Mouse (Mus musculus) midbrain, embryonic 14.5 days (tissue): ENCODE measurements at regions not wholly inside any gene's neighbourhood (a gene's known extent, or its start where the extent isn't known, plus 50 kb on each side); places are given as distances from the start of the nearest gene placed in this dataset.

Experiments
- ATAC-seq: fragments of 200-750 bp; cut with Nextera tagmentation; 2 replicates; pipeline ENCODE4 v1.8.0; 2017; ENCODE audit warnings: moderate number of reproducible peaks, moderate library complexity; ENCODE audit not compliant: low FRiP score, low TSS enrichment
- DNase-seq: peaks from one replicate; pipeline ENCODE4 v3.0.0-alpha.2; 2015
- H3K27ac ChIP-seq: fragments of 300-500 bp; sonication (generic); replicated peaks from 2 replicates; pipeline ENCODE4 v1.5.1; 2014; ENCODE audit warnings: mild to moderate bottlenecking, low read depth, low read length, moderate library complexity
- H3K27me3 ChIP-seq: fragments of 300-500 bp; sonication (generic); 2 replicates; pipeline ENCODE4 v1.6.1; 2014; ENCODE audit warnings: low read length, control low read depth, mixed read lengths; ENCODE audit not compliant: control insufficient read depth, insufficient read depth
- H3K36me3 ChIP-seq: fragments of 300-500 bp; sonication (generic); 2 replicates; pipeline ENCODE4 v1.6.1; 2014; ENCODE audit warnings: low read length, control low read depth; ENCODE audit not compliant: control insufficient read depth, insufficient read depth
- H3K4me1 ChIP-seq: fragments of 300-500 bp; sonication (generic); 2 replicates; pipeline ENCODE4 v1.6.1; 2014; ENCODE audit warnings: mild to moderate bottlenecking, antibody characterized with exemption, low read length, control low read depth; ENCODE audit not compliant: control insufficient read depth, insufficient read depth
- H3K4me2 ChIP-seq: fragments of 300-500 bp; sonication (generic); 2 replicates; pipeline ENCODE4 v1.6.1; 2014; ENCODE audit warnings: mild to moderate bottlenecking, low read length, moderate library complexity
- H3K4me3 ChIP-seq: fragments of 300-500 bp; sonication (generic); replicated peaks from 2 replicates; pipeline ENCODE4 v1.5.1; 2014; ENCODE audit warnings: low read depth, low read length
- H3K9ac ChIP-seq: fragments of 300-500 bp; sonication (generic); replicated peaks from 2 replicates; pipeline ENCODE4 v1.6.1; 2014; ENCODE audit warnings: mild to moderate bottlenecking, low read length, moderate library complexity
- H3K9me3 ChIP-seq: fragments of 300-500 bp; sonication (generic); 2 replicates; pipeline ENCODE4 v1.6.1; 2016; ENCODE audit warnings: low read length, control low read depth, mixed read lengths; ENCODE audit not compliant: control insufficient read depth
- WGBS: fragments of 180-500 bp; shearing (Covaris S2); extraction: QIAGEN DNeasy Blood & Tissue Kit; methylation state at CpG from one replicate; pipeline ENCODE4 v1.1.7; 2014; 5-methylcytosine and 5-hydroxymethylcytosine counted together

DNA sequence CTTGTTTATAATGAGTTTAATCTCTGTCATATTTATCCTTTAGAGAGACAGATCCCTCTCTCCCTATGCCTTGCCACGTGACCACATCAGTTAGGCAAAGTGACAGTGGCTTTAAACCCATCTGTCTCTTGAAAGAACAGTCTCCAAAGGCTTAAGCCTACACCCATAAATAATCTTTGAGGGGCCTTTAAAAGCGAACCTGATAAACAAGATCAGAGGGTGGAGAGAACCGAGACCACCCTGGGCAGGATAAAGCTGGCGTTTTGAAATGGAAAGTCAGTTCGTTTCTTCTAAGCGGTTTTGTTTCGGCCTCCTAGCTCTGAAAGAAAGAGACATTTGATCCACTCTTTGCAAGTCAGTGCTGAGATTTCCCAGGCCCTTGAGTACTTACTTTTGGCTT, 149.5 kb downstream of the Ackr3 start:
- Histone ChIP-seq H3K4me2 (no peak overlapping the region), H3K36me3 (no peaks in the 10 kb centered on the region), H3K27ac (no peak overlapping the region), H3K9ac (no peak overlapping the region), H3K4me3 (no peak overlapping the region), H3K9me3 (no peaks in the 10 kb centered on the region), H3K4me1 (peaks cover 10% of the 10 kb centered on the region; the same call in 1 of the 2 replicates), H3K27me3 (no peaks in the 10 kb centered on the region)
- peak; percentile 49 for DNase-seq
- peak; percentile 48; the same call in 1 of the 2 replicates for ATAC-seq
- 5% methylated on average over 7 of the region's 7 CpGs for WGBS

- H3K36me3 ChIP-seq, result no peaks in the 10 kb centered on the region
- H3K4me2 ChIP-seq, result no peak overlapping the region
- no peaks in the 10 kb centered on the region for H3K9me3 ChIP-seq
- no peak overlapping the region for H3K27ac ChIP-seq
- H3K27me3 ChIP-seq, result no peaks in the 10 kb centered on the region
- DNase-seq (no peak), ATAC-seq (no peak)
- no peak overlapping the region for H3K4me3 ChIP-seq
- peaks cover 10% of the 10 kb centered on the region; the same call in 1 of the 2 replicates for H3K4me1 ChIP-seq
- WGBS, result 86% methylated on average over 3 of the region's 3 CpGs
- no peak overlapping the region for H3K9ac ChIP-seq
These were observed 152.8 kb downstream of the Ackr3 start for GRCm38 (mm10) chr1:90356567-90356966.

DNA sequence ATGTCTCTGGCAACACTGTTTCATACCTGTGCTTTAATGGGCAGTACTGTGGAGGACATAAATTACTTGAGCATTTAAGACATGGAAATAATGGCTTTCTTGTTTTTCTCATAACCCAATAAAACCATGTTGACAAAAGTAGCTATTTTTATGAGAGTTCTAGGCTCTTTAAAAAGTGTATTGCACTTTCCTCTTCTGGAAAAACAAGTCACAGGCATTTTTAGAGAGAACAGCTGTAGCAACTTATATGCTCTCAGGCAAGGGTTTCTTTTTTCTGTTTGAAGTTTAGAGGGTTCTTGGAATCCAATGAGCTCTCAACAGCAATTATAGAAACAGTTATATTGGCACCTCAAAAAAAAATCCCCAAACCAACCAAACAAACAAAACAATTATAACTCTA, 153.6 kb downstream of the Ackr3 start:
- H3K27ac ChIP-seq, result no peak overlapping the region
- H3K4me3 ChIP-seq, result no peak overlapping the region
- no peak overlapping the region for H3K9ac ChIP-seq
- DNase-seq (no peak), ATAC-seq (no peak)
- no peaks in the 10 kb centered on the region for H3K9me3 ChIP-seq
- no peaks in the 10 kb centered on the region for H3K27me3 ChIP-seq
- H3K4me2 ChIP-seq, result no peak overlapping the region
- H3K4me1 ChIP-seq, result peaks cover 10% of the 10 kb centered on the region; the same call in 1 of the 2 replicates
- no peaks in the 10 kb centered on the region for H3K36me3 ChIP-seq

DNA sequence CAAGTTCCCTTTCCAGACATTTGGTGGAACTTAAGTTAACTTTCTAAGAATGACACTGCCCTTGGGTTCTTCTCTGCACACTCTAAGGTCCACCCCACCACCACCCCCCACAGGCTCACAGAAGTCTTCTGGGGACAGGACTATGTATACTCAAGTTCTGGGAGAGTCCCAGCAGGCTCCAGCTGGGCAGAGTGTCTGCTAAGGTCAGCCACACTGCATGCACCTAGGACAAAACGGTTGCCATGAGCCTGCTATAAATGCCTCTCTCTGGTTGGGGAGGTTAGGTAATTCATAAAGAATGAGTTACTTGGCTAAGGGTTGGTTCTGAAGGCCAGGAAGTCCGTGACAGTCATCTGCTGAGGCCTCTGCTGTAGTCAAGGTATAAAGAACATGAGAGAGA, 155.2 kb downstream of the Ackr3 start:
- Histone ChIP-seq H3K4me1 (no peaks in the 10 kb centered on the region), H3K4me3 (no peak overlapping the region), H3K27me3 (no peaks in the 10 kb centered on the region), H3K4me2 (no peak overlapping the region), H3K27ac (no peak overlapping the region), H3K36me3 (no peaks in the 10 kb centered on the region), H3K9ac (no peak overlapping the region), H3K9me3 (no peaks in the 10 kb centered on the region)
- ATAC-seq, result no peak
- DNase-seq, result no peak
- WGBS, result 87% methylated on average over 2 of the region's 2 CpGs

DNA sequence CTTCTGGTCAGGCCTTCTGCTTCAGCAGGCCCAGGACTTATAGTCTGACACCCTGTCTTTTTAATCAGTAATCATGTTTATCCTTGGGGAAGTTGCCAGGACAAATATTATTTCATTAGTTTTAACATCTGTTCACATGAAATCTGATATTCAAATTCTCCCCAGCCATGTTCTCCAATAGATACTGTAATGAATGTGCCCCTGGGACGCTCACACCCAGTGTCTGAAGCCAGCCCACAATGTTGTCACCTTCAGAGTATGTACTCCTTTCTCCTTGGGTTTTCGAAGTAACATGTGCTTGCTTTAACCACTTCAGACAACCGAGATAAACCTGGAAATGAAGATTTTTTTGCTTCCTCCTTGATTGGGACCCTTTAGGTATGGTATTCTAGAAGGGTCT, 156.3 kb downstream of the Ackr3 start:
- DNase-seq (no peak), ATAC-seq (no peak)
- H3K36me3 ChIP-seq, result no peaks in the 10 kb centered on the region
- no peak overlapping the region for H3K4me3 ChIP-seq
- H3K4me2 ChIP-seq, result no peak overlapping the region
- no peak overlapping the region for H3K27ac ChIP-seq
- no peaks in the 10 kb centered on the region for H3K9me3 ChIP-seq
- 87% methylated on average over 3 of the region's 3 CpGs for WGBS
- H3K9ac ChIP-seq, result no peak overlapping the region
- H3K4me1 ChIP-seq, result no peaks in the 10 kb centered on the region
- no peaks in the 10 kb centered on the region for H3K27me3 ChIP-seq

DNA sequence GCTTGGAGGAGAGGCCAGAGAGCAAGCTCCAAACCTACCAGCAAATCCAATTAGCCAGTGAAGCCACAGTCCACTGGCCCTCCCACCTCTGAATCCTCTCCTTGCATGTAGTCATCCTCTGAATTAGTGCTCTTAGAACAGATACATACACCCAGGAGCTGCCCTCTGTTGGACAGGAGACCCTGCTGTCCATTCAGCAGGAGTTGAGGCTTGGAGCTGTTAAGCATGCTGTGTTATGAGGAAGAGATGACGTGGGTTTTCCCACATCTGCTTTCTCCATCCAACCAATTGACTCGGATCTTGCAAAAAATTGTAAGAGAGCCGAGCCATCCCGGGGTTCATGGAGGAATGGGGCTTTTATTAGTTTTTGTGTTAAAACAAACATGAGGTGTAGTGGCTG, 160.7 kb downstream of the Ackr3 start:
- DNase-seq, result no peak
- no peaks in the 10 kb centered on the region for H3K36me3 ChIP-seq

DNA sequence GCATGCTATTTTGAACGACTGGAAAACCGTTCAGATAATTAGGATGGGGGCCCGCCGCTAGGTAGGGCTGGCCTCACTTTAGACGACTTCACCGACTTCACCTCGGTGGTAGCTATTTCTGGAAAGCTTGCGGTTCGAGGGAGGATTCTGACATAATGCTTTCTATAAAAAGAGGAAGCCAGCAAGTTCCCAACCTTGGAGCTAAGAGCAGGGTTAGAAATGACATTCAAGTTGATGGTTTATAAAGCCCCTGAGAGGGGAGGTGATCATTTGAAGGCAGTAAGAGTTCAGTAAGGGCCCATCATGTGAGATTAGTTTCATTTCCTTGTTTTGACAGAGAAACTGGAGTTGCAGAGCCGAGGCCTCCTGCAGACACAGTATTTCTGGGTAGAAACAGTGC, 164.8 kb downstream of the Ackr3 start:
- WGBS, result 90% methylated on average over 10 of the region's 10 CpGs
- Histone ChIP-seq H3K9me3 (no peaks in the 10 kb centered on the region), H3K36me3 (no peaks in the 10 kb centered on the region), H3K4me1 (no peaks in the 10 kb centered on the region), H3K4me3 (no peak overlapping the region), H3K27me3 (no peaks in the 10 kb centered on the region), H3K4me2 (no peak overlapping the region), H3K27ac (no peak overlapping the region), H3K9ac (no peak overlapping the region)
- no peak for DNase-seq
- no peak for ATAC-seq

More for the DNA sequence above, 160.7 kb downstream of the Ackr3 start:
- H3K27me3 ChIP-seq, result no peaks in the 10 kb centered on the region
- H3K27ac ChIP-seq, result no peak overlapping the region
- H3K4me1 ChIP-seq, result no peaks in the 10 kb centered on the region
- H3K4me2 ChIP-seq, result no peak overlapping the region
- H3K9me3 ChIP-seq, result no peaks in the 10 kb centered on the region
- H3K4me3 ChIP-seq, result no peak overlapping the region
- no peak overlapping the region for H3K9ac ChIP-seq
- WGBS, result 79% methylated on average over 4 of the region's 4 CpGs
- no peak for ATAC-seq

DNA sequence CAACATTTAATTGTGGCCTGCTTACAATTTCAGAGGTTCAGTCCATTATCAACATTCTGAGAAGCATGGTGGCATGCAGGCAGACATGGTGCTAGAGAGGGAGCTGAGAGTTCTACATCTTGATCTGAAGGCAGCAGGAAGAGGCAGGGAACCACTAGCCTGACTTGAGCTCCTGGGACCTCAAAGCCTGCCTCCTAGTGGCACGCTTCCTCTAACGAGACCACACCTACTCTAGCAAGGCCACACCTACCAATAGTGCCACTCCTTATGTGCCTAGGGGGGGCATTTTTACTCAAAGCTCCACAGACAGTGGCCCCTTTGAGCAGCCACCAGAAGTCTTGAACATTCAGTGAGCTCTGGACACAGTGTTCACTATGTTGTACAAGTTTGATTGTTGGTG, 165.5 kb downstream of the Ackr3 start:
- no peak for ATAC-seq
- 74% methylated on average over 2 of the region's 2 CpGs for WGBS
- H3K4me2 ChIP-seq, result no peak overlapping the region
- H3K9me3 ChIP-seq, result no peaks in the 10 kb centered on the region
- DNase-seq, result no peak
- no peaks in the 10 kb centered on the region for H3K4me1 ChIP-seq
- H3K27ac ChIP-seq, result no peak overlapping the region
- H3K9ac ChIP-seq, result no peak overlapping the region
- H3K27me3 ChIP-seq, result no peaks in the 10 kb centered on the region
- H3K4me3 ChIP-seq, result no peak overlapping the region
- no peaks in the 10 kb centered on the region for H3K36me3 ChIP-seq

DNA sequence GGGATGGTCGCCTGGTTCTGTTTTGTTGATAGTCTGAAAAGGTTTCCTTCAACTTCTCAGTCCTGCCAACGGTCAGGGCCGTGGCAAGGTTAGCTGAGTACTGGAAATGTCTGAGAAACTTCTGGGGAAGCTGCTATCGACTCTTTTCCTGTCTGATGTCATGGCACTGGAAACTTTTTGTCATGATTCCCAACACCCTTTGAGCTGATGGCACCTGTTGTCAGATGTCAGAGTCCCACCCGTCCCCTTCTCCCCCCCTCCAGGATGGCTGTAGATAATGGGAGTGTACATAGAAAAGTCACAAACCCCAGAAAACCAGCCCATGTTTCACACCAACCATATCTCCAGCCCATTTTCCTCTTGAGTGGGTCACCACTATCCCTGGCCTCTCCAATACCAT, 167.0 kb downstream of the Ackr3 start:
- WGBS, result 89% methylated on average over 5 of the region's 5 CpGs
- no peaks in the 10 kb centered on the region for H3K36me3 ChIP-seq
- DNase-seq, result no peak

More for the DNA sequence above, 167.0 kb downstream of the Ackr3 start:
- Histone ChIP-seq H3K4me1 (0 out of 2 replicates have a peak, but pooled peaks cover 5% of the 10 kb centered on the region), H3K27me3 (no peaks in the 10 kb centered on the region), H3K27ac (no peak overlapping the region), H3K4me2 (no peak overlapping the region), H3K9me3 (no peaks in the 10 kb centered on the region), H3K4me3 (no peak overlapping the region), H3K9ac (no peak overlapping the region)
- no peak for ATAC-seq
